Mouse (Mus musculus) lung, adult 2 months (tissue): ENCODE results near the gene Sqstm1.
"Not testable (repeated sequence)": the region's sequence is repeated elsewhere in the genome, so short reads cannot be mapped to it uniquely, and the experiment has no call there.

Experiments
- CTCF ChIP-seq: fragments of 200-500 bp; IDR thresholded peaks from 2 replicates; pipeline ENCODE4 v1.5.1; 2011; ENCODE audit warnings: mild to moderate bottlenecking, low read length, control low read depth; ENCODE audit not compliant: insufficient read depth
- POLR2A ChIP-seq: fragments of 200-500 bp; IDR thresholded peaks from 2 replicates; pipeline ENCODE4 v1.6.1; 2011; ENCODE audit warnings: low read depth, mild to moderate bottlenecking, control low read depth, low read length, borderline replicate concordance; ENCODE audit errors: extremely low read depth

DNA sequence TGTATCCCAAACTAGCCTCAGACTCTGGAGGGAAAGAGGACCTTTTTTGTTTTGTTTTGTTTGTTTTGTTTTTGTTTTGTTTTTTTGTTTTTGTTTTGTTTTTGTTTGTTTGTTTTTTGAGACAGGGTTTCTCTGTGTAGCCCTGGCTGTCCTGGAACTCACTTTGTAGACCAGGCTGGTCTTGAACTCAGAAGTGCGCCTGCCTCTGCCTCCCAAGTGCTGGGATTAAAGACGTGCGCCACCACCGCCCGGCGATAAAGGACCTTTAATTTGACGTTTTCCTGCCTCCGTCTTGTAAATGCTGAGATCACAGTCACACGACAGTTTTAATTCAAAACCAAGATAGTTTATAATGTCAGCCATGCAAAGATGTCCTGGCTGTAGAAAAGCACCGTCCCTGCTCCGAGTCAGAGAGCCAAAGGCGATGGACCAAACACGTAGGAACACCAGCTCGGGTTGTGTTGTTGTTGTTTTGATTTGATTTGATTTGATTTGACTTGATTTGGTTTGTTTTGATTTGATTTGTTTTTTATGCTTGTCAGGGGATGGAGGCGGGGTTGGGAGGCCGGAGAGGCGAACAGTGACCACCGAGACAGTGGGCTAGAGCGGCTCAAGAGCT is 36.4 kb downstream of the Sqstm1 start, which contains the start of gene Mrnip:
- TF ChIP-seq CTCF, POLR2A: not testable (repeated sequence)
